Mouse (Mus musculus) brain, embryonic 14.5 days (tissue): ENCODE measurements around the gene Sdcbp2.

Experiments used
- CTCF ChIP-seq: fragments of 200-500 bp; IDR thresholded peaks from 2 replicates; pipeline ENCODE4 v1.5.1; 2012; ENCODE audit warnings: inconsistent platforms, mild to moderate bottlenecking, moderate library complexity, borderline replicate concordance; ENCODE audit not compliant: insufficient read depth, insufficient read length; ENCODE audit errors: extremely low read depth
- POLR2A ChIP-seq: fragments of 200-500 bp; IDR thresholded peaks from 2 replicates; pipeline ENCODE4 v1.6.1; 2012; ENCODE audit warnings: mild to moderate bottlenecking, inconsistent platforms, borderline replicate concordance; ENCODE audit not compliant: poor library complexity, insufficient read depth, insufficient read length, severe bottlenecking; ENCODE audit errors: extremely low read depth

DNA sequence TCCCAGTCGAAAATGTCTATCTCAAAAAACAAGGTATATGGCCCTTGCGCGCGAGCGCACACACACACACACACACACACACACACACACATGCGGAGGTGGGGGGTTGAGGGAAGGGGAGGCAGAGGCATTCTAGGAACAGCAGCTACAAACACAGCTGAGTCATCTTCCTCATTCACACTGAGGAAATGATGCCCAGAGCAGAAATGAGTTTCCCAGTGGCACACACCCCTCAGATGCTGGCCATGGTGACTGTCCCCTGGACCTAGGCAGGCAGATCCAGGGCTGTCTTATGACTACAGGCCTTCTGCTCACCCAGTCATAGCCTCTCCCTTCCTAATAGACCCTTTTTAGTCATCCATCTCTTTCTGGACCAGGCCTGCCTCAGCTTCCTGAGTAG, 38.8 kb upstream of the Sdcbp2 start:
- no peak for TF ChIP-seq CTCF
- TF ChIP-seq POLR2A = no peak
